Mouse (Mus musculus): Measurements from ENCODE around the gene Ajuba. TPM values are rescaled to one million over a fixed set of nuclear protein-coding genes. Genes with fewer than 3 reads are reported as not detected.

Ajuba gene
- polyA plus RNA-seq, 1 experiment = 0.12 TPM

DNA sequence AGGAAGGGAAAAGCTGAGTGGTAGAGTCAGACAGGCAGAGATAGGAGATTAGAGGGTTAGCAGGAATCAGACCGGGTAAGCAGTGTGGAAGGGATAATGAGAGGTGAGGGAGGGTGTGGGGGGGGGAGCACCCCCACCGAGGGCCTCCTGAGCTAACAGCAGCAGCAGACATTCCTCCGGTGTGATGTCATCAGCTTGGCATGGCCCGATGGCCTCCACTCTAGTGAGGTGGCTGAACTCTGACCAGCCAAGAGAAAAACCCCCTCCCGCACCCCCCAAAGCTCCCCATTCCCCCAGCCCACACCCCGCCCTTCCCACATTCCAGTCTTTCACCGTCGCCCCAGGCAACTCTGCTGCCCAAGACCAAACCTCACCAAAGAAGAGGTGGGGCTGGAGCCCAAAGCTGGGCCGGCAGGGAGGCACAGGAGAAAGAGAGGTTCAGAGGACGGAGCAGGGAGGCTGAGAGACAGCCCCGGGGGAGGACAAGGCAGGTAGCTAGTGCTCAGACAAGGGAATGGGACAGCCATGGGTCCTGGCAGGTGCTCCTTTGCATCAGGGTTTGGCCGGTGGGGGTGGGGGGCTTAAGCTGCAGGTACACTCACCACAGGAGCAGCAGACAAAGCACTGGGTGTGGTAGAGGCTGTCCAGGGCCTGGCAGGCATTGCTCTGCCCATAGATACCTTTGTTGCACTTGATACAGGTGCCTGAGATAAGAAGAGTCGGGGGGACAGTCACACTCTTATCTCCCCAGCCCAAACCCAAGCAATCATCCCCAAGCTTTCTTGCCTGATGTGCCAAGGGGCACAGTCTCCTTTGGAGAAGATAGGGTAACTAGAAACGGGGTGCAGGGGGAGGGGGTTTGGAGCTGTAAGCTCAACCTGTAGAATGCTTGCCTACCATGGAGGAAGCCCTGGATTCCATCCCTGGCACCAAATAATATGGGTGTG is 4.3 kb downstream of the Ajuba start:
- TF ChIP-seq GATA1 (IDR thresholded peaks at IDR 0.05; ENCODE audit: low read length) = no peak

DNA sequence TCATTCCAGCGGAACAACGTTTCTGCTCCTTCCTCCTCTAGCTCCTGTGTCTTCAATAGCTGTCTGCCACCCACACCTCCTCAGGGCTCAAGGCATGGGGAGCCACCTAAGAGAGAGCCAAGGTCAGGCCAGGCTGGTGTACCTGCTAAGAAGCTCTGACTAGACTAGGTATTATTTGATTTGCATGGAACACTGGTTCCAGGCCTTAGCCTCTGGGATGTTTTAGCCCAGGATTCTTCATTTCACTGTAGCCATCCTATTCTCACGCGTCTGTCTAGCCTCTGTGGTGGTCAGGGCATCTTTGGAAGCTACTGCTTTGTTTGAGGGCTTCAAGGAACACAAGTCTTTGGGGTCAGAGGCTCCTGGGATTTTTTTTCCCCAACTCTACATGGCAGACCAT is 5.2 kb downstream of the Ajuba start:
- no peak for TF ChIP-seq GATA1 (IDR thresholded peaks at IDR 0.05; ENCODE audit: low read length)

DNA sequence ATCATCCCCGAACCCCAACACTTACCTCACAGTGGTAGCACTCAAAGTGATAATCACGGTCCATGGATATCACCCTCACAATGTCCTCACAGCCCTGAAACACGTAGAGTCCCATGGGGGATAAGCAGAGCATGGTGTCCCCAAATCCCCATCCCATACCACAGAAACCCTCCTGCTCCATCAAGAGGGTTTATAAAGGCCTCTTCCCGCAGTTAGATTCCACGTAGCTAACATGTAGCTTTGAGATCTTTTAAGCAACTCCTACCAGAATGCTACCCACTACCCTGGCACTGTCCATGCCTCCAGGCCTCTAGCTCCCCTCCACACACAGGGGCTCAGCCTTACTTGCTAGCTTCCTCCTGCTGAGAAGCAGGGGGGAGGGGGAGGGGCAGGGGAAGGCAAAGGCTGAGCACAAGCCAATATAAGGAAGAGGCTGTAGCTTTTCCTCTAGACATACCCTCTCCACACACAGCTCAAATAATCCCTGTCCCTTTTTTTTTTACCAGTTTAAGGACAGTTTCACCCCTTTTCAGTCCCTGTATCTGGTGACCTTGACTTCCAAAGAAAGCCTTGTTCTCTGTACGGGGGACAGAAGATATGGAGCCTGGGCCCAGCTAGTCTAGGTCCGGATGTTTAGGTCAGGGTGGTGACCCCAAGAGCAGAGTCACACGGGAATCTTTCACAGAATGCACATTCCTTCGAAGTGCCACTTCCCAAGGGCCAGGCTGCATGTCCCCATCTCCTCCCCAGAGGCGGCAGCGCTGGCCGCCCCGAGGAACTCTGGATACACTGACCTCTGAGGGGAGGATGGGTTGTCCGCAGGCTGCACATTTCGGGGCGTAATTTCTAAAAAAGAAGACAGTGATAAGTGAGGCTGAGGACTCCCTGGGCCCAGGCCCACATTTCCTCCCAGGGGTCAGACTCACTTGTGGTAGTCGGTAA is 7.6 kb downstream of the Ajuba start:
- no peak for TF ChIP-seq GATA1 (IDR thresholded peaks at IDR 0.05; ENCODE audit: low read length)

DNA sequence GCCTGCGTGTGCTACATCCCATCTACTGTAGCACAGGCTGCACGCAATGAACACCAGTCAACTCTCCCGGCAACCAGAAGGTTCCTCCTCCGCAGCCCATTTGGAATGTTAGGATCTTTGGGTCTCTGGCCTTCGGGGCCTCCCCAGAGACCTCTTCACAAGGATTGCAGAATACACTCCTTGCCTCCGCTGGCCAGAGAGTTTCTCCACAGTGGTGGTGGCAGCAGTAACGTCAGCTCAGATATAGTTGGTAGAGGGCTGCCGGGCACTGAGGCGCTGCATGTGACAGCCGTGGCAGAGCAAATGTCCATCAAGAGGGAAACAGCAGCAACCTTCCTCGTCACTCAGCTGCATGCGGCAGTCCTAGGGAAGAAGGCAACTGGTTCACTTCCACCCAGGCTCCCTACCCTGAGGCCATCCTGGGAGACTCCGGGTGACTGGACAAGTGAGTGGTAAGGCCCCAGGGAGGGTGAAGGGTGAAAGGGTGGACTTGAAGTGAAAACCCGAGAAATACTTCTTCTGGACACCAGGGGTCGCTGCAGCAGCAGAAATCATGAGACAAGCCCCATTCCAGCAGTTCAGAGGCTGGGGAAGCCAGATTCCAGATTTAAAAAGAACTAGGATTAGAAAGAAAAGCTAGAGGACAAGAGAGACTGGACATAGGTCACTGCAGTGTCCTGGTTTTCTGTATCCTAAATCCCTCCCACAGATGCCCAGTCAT is 8.5 kb downstream of the Ajuba start:
- TF ChIP-seq GATA1 (IDR thresholded peaks at IDR 0.05; ENCODE audit: low read length) = no peak

DNA sequence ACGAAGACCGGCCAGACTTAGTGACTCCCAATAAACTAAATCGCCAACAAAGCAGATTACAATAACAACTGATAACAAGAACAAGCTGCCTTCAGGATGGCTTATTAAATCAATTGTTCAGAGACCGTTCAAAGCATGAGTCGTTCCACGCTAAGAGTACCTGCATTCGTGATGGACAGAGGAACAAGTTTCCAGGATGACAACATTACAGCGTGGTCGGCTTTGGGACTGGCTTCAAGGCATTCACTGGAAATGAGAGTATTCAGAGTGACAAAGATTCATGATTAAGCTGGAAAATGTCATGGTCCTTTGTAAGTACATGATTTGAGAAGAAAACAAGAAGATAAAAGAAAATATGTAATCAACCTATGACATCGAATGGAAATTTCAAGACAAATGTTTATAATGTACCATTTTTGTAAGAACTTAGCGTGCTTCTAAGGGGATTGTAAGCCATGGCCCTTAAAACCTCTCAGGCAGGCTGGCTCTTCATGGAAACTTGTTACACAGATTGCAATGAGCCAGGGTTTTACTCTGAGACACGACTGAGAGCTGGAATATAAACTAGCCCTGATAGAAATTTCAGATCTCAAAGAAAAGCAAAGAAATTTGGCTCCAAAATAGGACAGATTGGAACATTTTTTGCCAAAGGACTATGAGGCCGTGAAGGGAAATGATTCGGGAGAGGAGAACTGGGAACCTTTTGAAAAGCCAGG is 16.7 kb downstream of the Ajuba start:
- no peak for TF ChIP-seq GATA1 (IDR thresholded peaks at IDR 0.05; ENCODE audit: low read length)

DNA sequence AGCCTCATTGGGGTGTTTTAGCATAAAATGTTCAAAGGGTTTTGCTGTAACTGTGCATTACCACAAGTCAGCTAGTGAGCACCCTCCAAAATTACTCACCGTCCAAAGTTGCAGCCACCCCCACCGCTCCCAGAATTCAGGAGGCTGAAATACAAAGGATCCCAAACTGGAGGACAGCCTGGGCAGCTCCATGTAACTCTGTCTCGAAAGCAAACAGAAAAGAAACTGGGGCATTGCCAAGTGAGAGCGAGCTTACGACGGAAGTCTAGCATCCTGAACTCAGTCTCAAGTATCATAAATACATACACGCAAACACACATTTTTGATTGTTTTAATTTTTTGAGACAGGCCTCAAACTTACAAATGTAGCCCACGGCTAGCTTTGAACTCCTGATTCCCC is 20.0 kb downstream of the Ajuba start:
- TF ChIP-seq GATA1 (IDR thresholded peaks at IDR 0.05; ENCODE audit: low read length) = no peak

DNA sequence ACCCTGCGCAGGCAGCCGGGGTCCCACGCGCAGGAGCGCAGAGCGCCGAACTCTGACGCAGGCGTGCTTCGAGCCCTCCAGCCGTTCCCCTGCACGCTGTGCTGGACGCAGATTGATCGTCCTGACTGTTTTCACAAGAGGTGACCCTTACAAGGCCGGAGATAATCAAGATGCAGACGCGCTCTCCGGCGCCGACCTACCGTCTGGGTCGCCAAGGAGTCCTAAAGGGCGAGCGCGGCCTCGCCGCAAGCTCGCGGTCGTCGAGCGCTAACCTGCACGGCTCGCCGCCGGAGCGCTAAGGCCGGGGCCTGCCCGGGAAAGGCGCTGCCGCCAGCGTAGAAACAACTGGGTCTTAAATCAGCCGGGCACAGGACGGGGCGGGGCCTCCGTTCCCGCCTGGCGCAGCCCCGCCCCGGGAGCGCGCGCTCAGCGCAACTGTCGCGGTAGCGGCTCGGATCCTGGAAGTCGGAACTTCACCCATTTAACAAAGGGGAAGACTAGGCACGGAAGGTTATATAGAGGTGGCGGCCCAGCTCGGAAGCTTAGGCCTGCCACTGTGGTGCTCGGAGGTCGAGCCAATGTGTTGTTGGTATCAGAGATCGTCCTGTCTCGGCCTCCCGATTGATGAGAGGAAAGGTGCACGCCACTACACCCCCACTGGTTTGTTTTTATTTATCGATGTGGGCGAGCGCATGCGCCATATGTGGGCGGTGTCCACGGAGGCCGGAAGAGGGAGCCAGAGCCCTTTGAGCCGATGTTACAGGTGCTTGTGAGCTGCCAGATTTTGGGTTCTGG is 23.2 kb downstream of the Ajuba start, which contains the start of gene Haus4:
Gene Haus4, minus strand, starts transcription at position 642 of the 795 bp plus-strand sequence.
- no peak for TF ChIP-seq GATA1 (IDR thresholded peaks at IDR 0.05; ENCODE audit: low read length)

DNA sequence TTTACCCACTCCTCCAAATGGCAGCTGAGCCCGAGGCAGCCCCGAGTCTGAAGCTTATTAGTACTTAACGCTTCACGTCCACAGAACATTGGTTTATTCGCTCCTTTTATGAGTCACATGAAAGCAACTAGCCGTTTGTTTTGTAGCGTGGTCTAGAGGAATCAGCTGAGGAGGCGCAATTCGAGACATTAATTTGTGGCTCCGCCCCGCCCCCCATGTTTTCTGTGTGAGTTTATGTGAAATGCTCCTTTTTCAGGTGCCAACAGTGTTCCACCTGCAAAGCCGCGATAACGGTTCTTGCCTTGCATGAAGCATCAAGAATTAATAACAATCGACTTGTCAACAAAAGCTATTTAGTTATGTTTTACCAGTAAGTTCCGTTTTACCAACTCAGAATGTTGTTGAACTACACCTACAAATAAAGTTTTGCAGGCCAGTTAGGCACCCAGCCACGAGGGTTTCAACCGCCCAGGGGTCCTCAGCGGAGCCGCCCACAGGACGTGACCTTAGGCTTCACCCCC is 23.8 kb downstream of the Ajuba start:
- TF ChIP-seq GATA1 (IDR thresholded peaks at IDR 0.05; ENCODE audit: low read length) = no peak

DNA sequence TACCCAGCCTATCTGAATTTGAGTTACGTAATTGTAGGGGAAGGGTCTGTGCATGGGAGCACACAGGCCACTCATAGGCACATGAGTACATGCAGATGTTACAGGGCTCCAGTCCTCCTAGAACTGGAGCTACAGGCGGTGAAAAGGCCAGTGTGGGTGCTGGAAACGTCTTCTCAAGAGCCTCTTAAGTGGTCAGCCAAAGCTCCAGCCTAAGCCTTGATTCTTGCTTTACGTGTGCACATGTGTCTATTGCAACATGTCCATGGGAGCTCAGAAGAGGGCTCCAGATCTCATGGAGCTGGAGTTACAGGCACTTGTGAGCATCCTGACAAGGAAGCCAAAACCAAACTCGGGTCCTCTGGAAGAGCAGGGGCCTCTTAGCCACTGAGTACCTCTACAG is 32.7 kb downstream of the Ajuba start:
- TF ChIP-seq GATA1 (IDR thresholded peaks at IDR 0.05; ENCODE audit: low read length) = no peak

DNA sequence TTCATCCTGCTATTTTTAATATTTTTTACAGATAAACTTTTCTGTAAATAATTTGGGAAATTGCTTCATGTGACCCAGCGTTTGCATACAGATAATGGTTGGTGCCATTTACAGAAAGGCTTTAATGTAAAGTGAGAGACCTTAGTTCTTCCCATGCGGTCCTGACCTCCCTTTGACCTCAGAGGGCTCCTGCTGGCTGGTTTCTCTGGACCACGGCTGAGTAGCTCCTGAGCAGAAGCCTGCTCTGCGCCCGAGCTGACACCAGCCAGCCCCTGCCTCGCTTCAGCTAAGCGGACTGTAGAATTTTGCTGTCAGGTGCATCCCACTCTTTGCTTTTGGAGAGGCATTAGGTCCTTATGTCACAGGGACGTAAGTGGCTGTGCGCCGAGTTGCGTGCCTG is 36.6 kb downstream of the Ajuba start:
- TF ChIP-seq GATA1 (IDR thresholded peaks at IDR 0.05; ENCODE audit: low read length) = no peak

DNA sequence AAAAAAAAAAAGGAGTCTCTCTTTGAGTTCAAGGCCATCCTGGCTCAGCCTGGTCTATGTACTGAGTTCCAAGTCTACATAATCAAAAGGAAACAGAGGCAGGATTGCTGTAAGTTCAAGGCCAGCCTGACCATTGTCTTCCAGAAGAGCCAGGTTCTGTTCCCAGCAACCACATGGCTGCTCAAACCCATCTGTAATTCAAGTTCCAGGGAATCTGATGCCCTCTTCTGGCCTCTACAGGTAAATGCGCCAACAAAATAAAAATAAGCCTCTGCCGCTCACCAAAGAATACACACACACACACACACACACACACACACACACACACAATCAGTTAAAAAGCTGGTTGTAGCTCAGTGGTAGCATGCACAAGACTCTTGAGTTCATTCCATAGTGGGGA is 38.8 kb downstream of the Ajuba start:
- TF ChIP-seq GATA1 (IDR thresholded peaks at IDR 0.05; ENCODE audit: low read length) = no peak

DNA sequence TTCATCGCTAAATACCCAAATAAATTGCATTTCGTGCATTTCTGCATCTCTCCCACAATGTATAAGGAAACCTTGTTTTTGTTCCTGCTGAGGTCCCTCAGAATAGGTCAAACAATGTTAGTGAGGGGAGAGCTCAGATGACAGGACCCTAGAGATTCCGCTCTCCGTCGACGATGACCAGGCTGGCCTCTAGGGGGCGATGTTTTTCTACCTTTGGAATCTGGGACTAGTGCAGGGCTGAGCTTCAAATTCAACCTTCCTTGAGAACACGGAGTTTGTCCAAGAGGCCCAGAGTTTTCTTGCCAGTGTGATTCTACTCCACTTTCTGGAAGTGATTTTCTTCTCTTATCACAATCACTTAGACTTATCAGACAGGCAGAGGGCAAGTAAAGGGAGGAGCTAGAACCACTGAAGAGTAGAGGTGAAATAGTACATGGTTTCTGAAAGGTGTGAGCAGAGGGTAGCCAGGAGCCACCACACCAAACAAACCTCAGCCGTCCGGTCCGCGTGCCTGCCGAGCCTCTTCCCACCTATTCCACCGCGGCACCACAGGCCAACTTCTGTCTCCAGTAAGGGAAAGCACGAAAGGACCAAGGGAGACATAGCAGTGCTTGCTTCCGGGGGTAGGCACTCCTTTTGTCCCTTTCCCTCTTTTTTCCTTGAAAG is 48.8 kb downstream of the Ajuba start:
- no peak for TF ChIP-seq GATA1 (IDR thresholded peaks at IDR 0.05; ENCODE audit: low read length)

DNA sequence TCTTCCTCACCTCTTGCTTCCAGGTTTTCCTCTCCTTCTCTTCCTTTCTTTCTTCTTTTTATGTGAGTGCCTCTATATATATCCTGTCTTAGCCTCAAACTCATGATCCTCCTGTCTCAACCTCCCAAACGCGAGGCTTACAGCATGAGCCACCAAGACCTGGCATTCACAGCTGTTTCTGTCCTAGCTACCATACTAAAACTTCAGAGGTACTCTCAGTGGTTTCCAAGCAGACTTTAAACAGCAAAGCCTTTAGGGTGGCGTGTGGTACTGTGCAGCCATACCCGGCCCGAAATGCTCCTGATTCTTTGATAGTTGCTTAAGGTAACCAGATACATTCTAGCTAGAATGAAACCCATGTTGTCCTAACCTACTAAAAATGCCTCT is 49.4 kb downstream of the Ajuba start:
- no peak for TF ChIP-seq GATA1 (IDR thresholded peaks at IDR 0.05; ENCODE audit: low read length)
